Mouse (Mus musculus): ENCODE measurements around the gene Plin3. TPM values are rescaled to one million over a fixed set of nuclear protein-coding genes. Genes with fewer than 3 reads are reported as not detected.
A peak's percentile ranks its signal among the peaks of the same experiment; 100 is the strongest.

Plin3 gene
- total RNA-seq, 2 experiments from 2014 or later: 67.0 to 81.9 TPM

- intact Hi-C loops (cut with DNase I): loop anchor here (1.0 kb wide), 1 partner anchor 21 kb away; no protein-coding TSS in a partner anchor
- peak; percentile 84 to 86 for DNase-seq
These were observed 10.6 kb upstream of the Plin3 start, which contains the start of gene Uhrf1 for GRCm38 (mm10) chr17:56303160-56303846. TSS of gene Uhrf1 (plus strand) at chr17:56303321.

GRCm38 (mm10) chr17:56302363-56302996 is 9.8 kb upstream of the Plin3 start:
- intact Hi-C loops (cut with DNase I): no loop called here
- no peak for DNase-seq

- intact Hi-C loops (cut with DNase I): no loop called here
- no peak for DNase-seq
These were observed 7.5 kb upstream of the Plin3 start, which contains the start of gene Arrdc5 for GRCm38 (mm10) chr17:56300186-56300585. TSS of gene Arrdc5 (minus strand) at chr17:56300286.

GRCm38 (mm10) chr17:56298238-56298637 is 5.6 kb upstream of the Plin3 start:
- intact Hi-C loops (cut with DNase I): no loop called here
- no peak for DNase-seq

- intact Hi-C loops (cut with DNase I): no loop called here
These were observed 3.5 kb upstream of the Plin3 start for GRCm38 (mm10) chr17:56296201-56296600.

GRCm38 (mm10) chr17:56294241-56294640 is 1.6 kb upstream of the Plin3 start:
- intact Hi-C loops (cut with DNase I): no loop called here
- DNase-seq: peak in 1 of 2 experiments; percentile 20

More at GRCm38 (mm10) chr17:56296201-56296600, 3.5 kb upstream of the Plin3 start:
- no peak for DNase-seq

- DNase-seq: peak in 1 of 2 experiments; percentile 7
- intact Hi-C loops (cut with DNase I): loop anchor here (2.0 kb wide), 1 partner anchor 58 kb away; no protein-coding TSS in a partner anchor
These were observed 618 bp upstream of the Plin3 start for GRCm38 (mm10) chr17:56293291-56293690.

- intact Hi-C loops (cut with DNase I): loop anchor here (2.0 kb wide), 1 partner anchor 59 kb away; no protein-coding TSS in a partner anchor
These were observed 722 bp downstream of the Plin3 start for GRCm38 (mm10) chr17:56291826-56292475.

GRCm38 (mm10) chr17:56291171-56291511 is 1.5 kb downstream of the Plin3 start:
- intact Hi-C loops (cut with DNase I): no loop called here
- peak; percentile 94 for DNase-seq

More at GRCm38 (mm10) chr17:56291826-56292475, 722 bp downstream of the Plin3 start:
- DNase-seq: peak in 1 of 2 experiments; percentile 7

GRCm38 (mm10) chr17:56290388-56291170 is 2.1 kb downstream of the Plin3 start:
- DNase-seq: peak; percentile 99
- intact Hi-C loops (cut with DNase I): loop anchor here (1.0 kb wide), 1 partner anchor 13 kb away; no protein-coding TSS in a partner anchor

GRCm38 (mm10) chr17:56289371-56290331 is 3.0 kb downstream of the Plin3 start:
- intact Hi-C loops (cut with DNase I): loop anchor here (1.0 kb wide), 1 partner anchor 12 kb away; no protein-coding TSS in a partner anchor

GRCm38 (mm10) chr17:56288866-56289265 is 3.8 kb downstream of the Plin3 start:
- intact Hi-C loops (cut with DNase I): no loop called here
- DNase-seq: no peak

More at GRCm38 (mm10) chr17:56289371-56290331, 3.0 kb downstream of the Plin3 start:
- DNase-seq: peak; percentile 82 to 83

GRCm38 (mm10) chr17:56287830-56288229 is 4.8 kb downstream of the Plin3 start:
- DNase-seq: peak; percentile 58 to 60
- intact Hi-C loops (cut with DNase I): no loop called here

GRCm38 (mm10) chr17:56285995-56286394 is 6.7 kb downstream of the Plin3 start:
- intact Hi-C loops (cut with DNase I): no loop called here
- no peak for DNase-seq

- intact Hi-C loops (cut with DNase I): no loop called here
These were observed 9.4 kb downstream of the Plin3 start for GRCm38 (mm10) chr17:56283316-56283715.

GRCm38 (mm10) chr17:56282802-56283201 is 9.9 kb downstream of the Plin3 start:
- intact Hi-C loops (cut with DNase I): no loop called here
- DNase-seq: no peak

More at GRCm38 (mm10) chr17:56283316-56283715, 9.4 kb downstream of the Plin3 start:
- DNase-seq: no peak

- intact Hi-C loops (cut with DNase I): no loop called here
- DNase-seq: no peak
These were observed 11.5 kb downstream of the Plin3 start for GRCm38 (mm10) chr17:56281193-56281592.

- intact Hi-C loops (cut with DNase I): no loop called here
- DNase-seq: peak; percentile 72 to 80
These were observed 13.1 kb downstream of the Plin3 start for GRCm38 (mm10) chr17:56279481-56280155.
